Mouse (Mus musculus): ENCODE data around the gene Per3.

Gene Per3

GRCm38 (mm10) chr4:150958536-150958935, 85.9 kb downstream of the Per3 start:
- no peak for DNase-seq (ENCODE audit: low spot score)

GRCm38 (mm10) chr4:150957106-150957458, 87.4 kb downstream of the Per3 start:
- no peak for DNase-seq (ENCODE audit: low spot score)

- no peak for DNase-seq (ENCODE audit: low spot score)
Observed at GRCm38 (mm10) chr4:150956369-150957105, 87.9 kb downstream of the Per3 start.
